Mouse (Mus musculus) intestine, embryonic 14.5 days (tissue): Measurements from ENCODE around the gene Xpnpep3. TPM values are rescaled to one million over a fixed set of nuclear protein-coding genes. Genes with fewer than 3 reads are reported as not detected.
A peak's percentile ranks its signal among the peaks of the same experiment; 100 is the strongest.

Experiments used
- ATAC-seq: fragments of 200-750 bp; cut with Nextera tagmentation; replicated peaks from 2 replicates; pipeline ENCODE4 v1.8.0; 2017; ENCODE audit warnings: low read depth, moderate number of reproducible peaks, moderate TSS enrichment, moderate library complexity; ENCODE audit not compliant: low FRiP score, low TSS enrichment
- DNase-seq: peaks from one replicate; pipeline ENCODE4 v3.0.0-alpha.2; 2018; ENCODE audit warnings: low spot score
- H3K27ac ChIP-seq: fragments of 300-500 bp; sonication (generic); 2 replicates; pipeline ENCODE4 v1.5.1; 2014; ENCODE audit warnings: low read depth, mild to moderate bottlenecking, control low read depth
- H3K27me3 ChIP-seq: fragments of 300-500 bp; sonication (generic); replicated peaks from 2 replicates; pipeline ENCODE4 v1.6.1; 2014; ENCODE audit warnings: low read length, control low read depth; ENCODE audit not compliant: control insufficient read depth, insufficient read depth
- H3K36me3 ChIP-seq: fragments of 300-500 bp; sonication (generic); 2 replicates; pipeline ENCODE4 v1.6.1; 2014; ENCODE audit warnings: low read length, control low read depth; ENCODE audit not compliant: control insufficient read depth, insufficient read depth
- H3K4me1 ChIP-seq: fragments of 300-500 bp; sonication (generic); replicated peaks from 2 replicates; pipeline ENCODE4 v1.6.1; 2014; ENCODE audit warnings: low read length, control low read depth, mixed read lengths; ENCODE audit not compliant: control insufficient read depth, insufficient read depth
- H3K4me2 ChIP-seq: fragments of 300-500 bp; sonication (generic); 2 replicates; pipeline ENCODE4 v1.6.1; 2014; ENCODE audit warnings: low read length
- H3K4me3 ChIP-seq: fragments of 300-500 bp; sonication (generic); 2 replicates; pipeline ENCODE4 v1.5.1; 2014; ENCODE audit warnings: low read depth, low read length, control low read depth, mixed read lengths
- H3K9ac ChIP-seq: fragments of 300-500 bp; sonication (generic); 2 replicates; pipeline ENCODE4 v1.6.1; 2014; ENCODE audit warnings: mild to moderate bottlenecking, low read length
- H3K9me3 ChIP-seq: fragments of 300-500 bp; sonication (generic); 2 replicates; pipeline ENCODE4 v1.6.1; 2016; ENCODE audit warnings: low read length, control low read depth; ENCODE audit not compliant: control insufficient read depth
- WGBS: fragments of 180-500 bp; shearing (Covaris S2); extraction: QIAGEN DNeasy Blood & Tissue Kit; methylation state at CpG from one replicate; pipeline ENCODE4 v1.1.7; 2014; 5-methylcytosine and 5-hydroxymethylcytosine counted together
- polyA plus RNA-seq: library from polyadenylated mRNA; unstranded; fragments of >200 nt; fragmentation: Nextera tagmentation; extraction: Ambion mirVana; gene quantifications from 2 replicates; pipeline ENCODE4 v1.2.1, GENCODE M21; 2014

Gene Xpnpep3
- polyA plus RNA-seq, 1 experiment from 2014 or later: 8.2 TPM

- no peak for DNase-seq
- H3K4me3 ChIP-seq: no peak overlapping the region
- H3K27ac ChIP-seq: no peak overlapping the region
- peaks cover 5% of the 10 kb centered on the region; the same call in 1 of the 2 replicates for H3K36me3 ChIP-seq
- peaks cover 8% of the 10 kb centered on the region; the same call in 1 of the 2 replicates for H3K9me3 ChIP-seq
- H3K9ac ChIP-seq: no peak overlapping the region
- 0 out of 2 replicates have a peak, but pooled peaks cover 5% of the 10 kb centered on the region for H3K4me1 ChIP-seq
- no peak overlapping the region for H3K4me2 ChIP-seq
- WGBS: 77% methylated on average over 7 of the region's 7 CpGs
- H3K27me3 ChIP-seq: no peaks in the 10 kb centered on the region
- ATAC-seq: no peak
Observed at GRCm38 (mm10) chr15:81461523-81461922, 61.6 kb downstream of the Xpnpep3 start.

- DNase-seq (no peak), ATAC-seq (no peak)
- peak overlapping the region; percentile 77 for H3K4me3 ChIP-seq
- 0 out of 2 replicates have a peak, but pooled peaks cover 7% of the 10 kb centered on the region for H3K4me1 ChIP-seq
- peaks cover 8% of the 10 kb centered on the region; the same call in 1 of the 2 replicates for H3K9me3 ChIP-seq
- H3K4me2 ChIP-seq: peak overlapping the region; percentile 67
- peak overlapping the region; percentile 85 for H3K27ac ChIP-seq
- H3K36me3 ChIP-seq: peaks cover 18% of the 10 kb centered on the region
- no peaks in the 10 kb centered on the region for H3K27me3 ChIP-seq
- WGBS: 76% methylated on average over 12 of the region's 12 CpGs
- peak overlapping the region; percentile 69 for H3K9ac ChIP-seq
Observed at GRCm38 (mm10) chr15:81465016-81465660, 65.2 kb downstream of the Xpnpep3 start.

- ATAC-seq (peak; percentile 99), DNase-seq (peak; percentile 100)
- H3K4me3 ChIP-seq: peak within 1 kb of the TSS; percentile 77
- H3K9me3 ChIP-seq: peaks cover 8% of the 10 kb centered on the region; the same call in 1 of the 2 replicates
- no peaks in the 10 kb centered on the region for H3K27me3 ChIP-seq
- H3K4me2 ChIP-seq: peak within 1 kb of the TSS; percentile 67
- WGBS: under 1% methylated on average over 54 of the region's 62 CpGs
- peak within 1 kb of the TSS; percentile 69 for H3K9ac ChIP-seq
- H3K4me1 ChIP-seq: 0 out of 2 replicates have a peak, but pooled peaks cover 7% of the 10 kb centered on the region
- peaks cover 24% of the 10 kb centered on the region for H3K36me3 ChIP-seq
- peak within 1 kb of the TSS; percentile 85 for H3K27ac ChIP-seq
Observed at GRCm38 (mm10) chr15:81465901-81466737, 66.2 kb downstream of the Xpnpep3 start, which contains the start of gene Rbx1. Gene Rbx1 (plus strand): TSS chr15:81466296.

- H3K4me2 ChIP-seq: peak overlapping the region; percentile 64
- H3K9ac ChIP-seq: peak overlapping the region; percentile 66
- 0 out of 2 replicates have a peak, but pooled peaks cover 7% of the 10 kb centered on the region for H3K4me1 ChIP-seq
- peak overlapping the region; percentile 77 for H3K4me3 ChIP-seq
- H3K27me3 ChIP-seq: no peaks in the 10 kb centered on the region
- no peak; the same call in 1 of the 2 replicates for ATAC-seq
- no peak for DNase-seq
- peaks cover 8% of the 10 kb centered on the region; the same call in 1 of the 2 replicates for H3K9me3 ChIP-seq
- peaks cover 30% of the 10 kb centered on the region for H3K36me3 ChIP-seq
- H3K27ac ChIP-seq: peak overlapping the region; percentile 70
- WGBS: 0% methylated on average over 15 of the region's 15 CpGs
Observed at GRCm38 (mm10) chr15:81466738-81467113, 66.8 kb downstream of the Xpnpep3 start.

- Histone ChIP-seq H3K9ac (no peak overlapping the region), H3K27ac (no peak overlapping the region), H3K27me3 (no peaks in the 10 kb centered on the region), H3K4me3 (no peak overlapping the region), H3K4me2 (no peak overlapping the region), H3K4me1 (0 out of 2 replicates have a peak, but pooled peaks cover 2% of the 10 kb centered on the region), H3K36me3 (peaks cover 70% of the 10 kb centered on the region), H3K9me3 (no peaks in the 10 kb centered on the region)
- WGBS: 78% methylated on average over 8 of the region's 8 CpGs
- ATAC-seq (no peak), DNase-seq (no peak)
Observed at GRCm38 (mm10) chr15:81470735-81471134, 70.8 kb downstream of the Xpnpep3 start.

GRCm38 (mm10) chr15:81472256-81472655 lies 72.3 kb downstream of the Xpnpep3 start:
- Histone ChIP-seq H3K4me2 (no peak overlapping the region), H3K4me3 (no peak overlapping the region), H3K4me1 (0 out of 2 replicates have a peak, but pooled peaks cover 2% of the 10 kb centered on the region), H3K27me3 (no peaks in the 10 kb centered on the region), H3K9me3 (no peaks in the 10 kb centered on the region), H3K9ac (no peak overlapping the region), H3K27ac (no peak overlapping the region), H3K36me3 (peaks cover 73% of the 10 kb centered on the region)
- DNase-seq (no peak), ATAC-seq (no peak)
- 92% methylated on average over 5 of the region's 5 CpGs for WGBS

- H3K36me3 ChIP-seq: peaks cover 54% of the 10 kb centered on the region
- ATAC-seq: no peak
- no peaks in the 10 kb centered on the region for H3K9me3 ChIP-seq
- no peak overlapping the region for H3K27ac ChIP-seq
- no peaks in the 10 kb centered on the region for H3K4me1 ChIP-seq
- no peak overlapping the region for H3K4me3 ChIP-seq
- 45% methylated on average over 3 of the region's 3 CpGs for WGBS
- no peak for DNase-seq
- H3K4me2 ChIP-seq: no peak overlapping the region
- H3K27me3 ChIP-seq: no peaks in the 10 kb centered on the region
- H3K9ac ChIP-seq: no peak overlapping the region
Observed at GRCm38 (mm10) chr15:81475654-81476053, 75.7 kb downstream of the Xpnpep3 start.

- H3K36me3 ChIP-seq: peaks cover 44% of the 10 kb centered on the region
- no peak overlapping the region for H3K9ac ChIP-seq
- H3K4me3 ChIP-seq: no peak overlapping the region
- no peaks in the 10 kb centered on the region for H3K27me3 ChIP-seq
- H3K4me1 ChIP-seq: no peaks in the 10 kb centered on the region
- no peak overlapping the region for H3K4me2 ChIP-seq
- WGBS: 2% methylated on average over 2 of the region's 2 CpGs
- H3K9me3 ChIP-seq: no peaks in the 10 kb centered on the region
- ATAC-seq (0 out of 2 replicates have a peak, but pooled peaks have one; percentile 53), DNase-seq (no peak)
- no peak overlapping the region for H3K27ac ChIP-seq
Observed at GRCm38 (mm10) chr15:81476597-81476996, 76.7 kb downstream of the Xpnpep3 start.
